9 mouse cellular contexts compared by ENCODE assay signal in genomic region chr7:145302488-145303285, GRCm38 (mm10). TPM values are rescaled to one million over a fixed set of nuclear protein-coding genes. Genes with fewer than 3 reads are reported as not detected.
DNase-seq lines count a peak whose midpoint lies in the region; ATAC-seq and TF ChIP-seq lines count a peak whose summit lies in the region.
"Had no signal": no experiment of that assay in that cellular context is flagged by ENCODE, and none has a peak within 500 bp of the region (broad histone marks: within the 10 kb centered on the region; RNA-seq: fewer than 3 reads in every experiment).

No protein-coding gene starts in this region.

- H3K4me2 ChIP-seq in hindbrain, embryonic 14.5 days (replicated peaks) = peak overlapping the region; percentile 47
- H3K4me2 ChIP-seq in liver, embryonic 11.5 days = peak overlapping the region; percentile 62
- H3K4me2 ChIP-seq in myocyte (ENCODE audit: low read depth) = peak overlapping the region; percentile 65

- H3ac ChIP-seq in myocyte (ENCODE audit: control insufficient read depth, insufficient read length) = no peak overlapping the region

- no peaks in the 10 kb centered on the region for H3K9me3 ChIP-seq in hindbrain, embryonic 14.5 days (ENCODE audit: control insufficient read depth, low read length)
- no peaks in the 10 kb centered on the region for H3K9me3 ChIP-seq in liver, embryonic 11.5 days (ENCODE audit: control insufficient read depth, low read length)

- no peak overlapping the region for H3K4me3 ChIP-seq in hindbrain, embryonic 14.5 days (replicated peaks; ENCODE audit: low read length)
- H3K4me3 ChIP-seq in liver, embryonic 11.5 days (ENCODE audit: low read depth, low read length) = peak overlapping the region; percentile 24
- H3K4me3 ChIP-seq in myocyte = no peak overlapping the region

- H3K36me3 ChIP-seq in hindbrain, embryonic 14.5 days (replicated peaks; ENCODE audit: control insufficient read depth, insufficient read depth) = no peaks in the 10 kb centered on the region
- no peaks in the 10 kb centered on the region for H3K36me3 ChIP-seq in liver, embryonic 11.5 days (ENCODE audit: control insufficient read depth, insufficient read depth, low read length)
- H3K36me3 ChIP-seq in myocyte (ENCODE audit: control insufficient read depth, insufficient read depth) = no peaks in the 10 kb centered on the region

- H3K79me2 ChIP-seq in myocyte (ENCODE audit: control insufficient read depth, insufficient read depth) = no peaks in the 10 kb centered on the region

- ATAC-seq in hindbrain, embryonic 14.5 days (ENCODE audit: low FRiP score) = peak; percentile 85
- ATAC-seq in liver, embryonic 11.5 days (replicated peaks; ENCODE audit: low FRiP score) = peak; percentile 95
- ATAC-seq in activated CD4-positive, CD25-positive, alpha-beta regulatory T cell, adult 4 months = no peak

- peak; percentile 55 for TF ChIP-seq POLR2A in myocyte (IDR thresholded peaks at IDR 0.05; ENCODE audit: insufficient read length, low read depth)

- DNase-seq in MN1 (ENCODE audit: low spot score) = peak; percentile 88
- peak; percentile 62 to 63 for DNase-seq in cerebellum, postnatal 14 days
- peak; percentile 38 to 64 for DNase-seq in gastrocnemius, adult 8-10 months (ENCODE audit: low spot score in 2 of 2)
- peak; percentile 58 for DNase-seq in hindbrain, embryonic 14.5 days (ENCODE audit: low spot score)
- DNase-seq in liver, embryonic 11.5 days (ENCODE audit: low spot score) = peak; percentile 75
- no peak for DNase-seq in B cell, adult 2 months

- 8% methylated on average over 20 of the region's 20 CpGs for WGBS in hindbrain, embryonic 14.5 days
- 8% methylated on average over 20 of the region's 20 CpGs for WGBS in liver, embryonic 11.5 days

- H3K9ac ChIP-seq in hindbrain, embryonic 14.5 days = no peak overlapping the region
- H3K9ac ChIP-seq in liver, embryonic 11.5 days (ENCODE audit: low read depth, low read length) = no peak overlapping the region

- H3K27ac ChIP-seq in hindbrain, embryonic 14.5 days = no peak overlapping the region
- no peak overlapping the region for H3K27ac ChIP-seq in liver, embryonic 11.5 days (ENCODE audit: low read depth, low read length)

- peaks cover 9% of the 10 kb centered on the region; the same call in 1 of the 2 replicates for H3K4me1 ChIP-seq in hindbrain, embryonic 14.5 days (replicated peaks; ENCODE audit: control insufficient read depth, insufficient read depth, low read length)
- H3K4me1 ChIP-seq in liver, embryonic 11.5 days (replicated peaks; ENCODE audit: control insufficient read depth, insufficient read depth, low read length) = peaks cover 2% of the 10 kb centered on the region

- H3K27me3 ChIP-seq in hindbrain, embryonic 14.5 days (ENCODE audit: control insufficient read depth, insufficient read depth, low read length) = no peaks in the 10 kb centered on the region
- H3K27me3 ChIP-seq in liver, embryonic 11.5 days (replicated peaks; ENCODE audit: control insufficient read depth, insufficient read depth, low read length) = no peaks in the 10 kb centered on the region
- H3K27me3 ChIP-seq in myocyte (ENCODE audit: control insufficient read depth, insufficient read depth, insufficient read length) = no peaks in the 10 kb centered on the region

TF ChIP-seq in myocyte, 11 proteins besides CTCF, POLR2A, EP300 and RAD21:
- TF ChIP-seq TCF12 (IDR thresholded peaks at IDR 0.05; ENCODE audit: insufficient read depth, poor library complexity, severe bottlenecking) (no peak), POLR2AphosphoS2 (IDR thresholded peaks at IDR 0.05; ENCODE audit: insufficient read length, low read depth) (peak; percentile 63), E2F4 (IDR thresholded peaks at IDR 0.05; ENCODE audit: insufficient read depth) (no peak), MYOG (IDR thresholded peaks at IDR 0.05; ENCODE audit: control insufficient read depth in 1 of 3, insufficient read depth in 1 of 3, insufficient read length in 2 of 3, low read depth in 2 of 3) (peak in 1 of 3 experiments; percentile 44), TCF3 (IDR thresholded peaks at IDR 0.05; ENCODE audit: insufficient read length, low read depth) (no peak), SRF (IDR thresholded peaks at IDR 0.05; ENCODE audit: control insufficient read depth, insufficient read length, low read depth) (no peak), USF1 (IDR thresholded peaks at IDR 0.05; ENCODE audit: low read depth) (no peak), MYOD1 (IDR thresholded peaks at IDR 0.05; ENCODE audit: control insufficient read depth in 1 of 3, insufficient read length in 2 of 3, low read depth in 2 of 3) (peak in 2 of 3 experiments; percentile 28 to 77), CEBPB (IDR thresholded peaks at IDR 0.05; ENCODE audit: insufficient read depth, poor library complexity, severe bottlenecking) (no peak), MAX (IDR thresholded peaks at IDR 0.05; ENCODE audit: low read depth) (no peak), REST (IDR thresholded peaks at IDR 0.05; ENCODE audit: insufficient read depth, insufficient read length) (no peak)

RNA-seq across cellular contexts. Expression of gene Mrgprf, which starts 2.1 kb away (rescaled TPM):
- 1 to 10 TPM in 3 of 4 experiments, under 1 TPM in 1; 0.94 to 1.5 (median 1.2) TPM for total RNA-seq in gastrocnemius, adult 8-10 months (2022)
- 2.3 and 3.1 TPM in 2 replicates for polyA plus RNA-seq in hindbrain, embryonic 14.5 days (2014; fragmentation: Nextera tagmentation; extraction: Ambion mirVana)
- 0.08 TPM in 1 of 2 replicates, not detected in the other for polyA plus RNA-seq in liver, embryonic 11.5 days (2014; fragmentation: Nextera tagmentation; extraction: Ambion mirVana)
- polyA plus RNA-seq in myocyte (2012; fragmentation: generic; extraction: Trizol) = 4.4 TPM
- not detected for polyA plus RNA-seq in activated CD4-positive, CD25-positive, alpha-beta regulatory T cell, adult 4 months (2017; shearing (Covaris generic))

RNA-seq across cellular contexts. Expression of gene Mrgprd, which starts 11.9 kb away (rescaled TPM):
- total RNA-seq in gastrocnemius, adult 8-10 months (2022) = not detected
- polyA plus RNA-seq in hindbrain, embryonic 14.5 days (2014; fragmentation: Nextera tagmentation; extraction: Ambion mirVana) = 0.18 TPM in 1 of 2 replicates, not detected in the other
- not detected in 2 replicates for polyA plus RNA-seq in liver, embryonic 11.5 days (2014; fragmentation: Nextera tagmentation; extraction: Ambion mirVana)
- polyA plus RNA-seq in myocyte (2012; fragmentation: generic; extraction: Trizol) = not detected
- not detected for polyA plus RNA-seq in activated CD4-positive, CD25-positive, alpha-beta regulatory T cell, adult 4 months (2017; shearing (Covaris generic))
- polyA plus RNA-seq: spleen, adult 2 months had no signal

RNA-seq across cellular contexts. Expression of gene Tpcn2, which starts 18.9 kb away (rescaled TPM):
- 1 to 10 TPM in 2 of 4 experiments, under 1 TPM in 2; 0.70 to 1.4 (median 0.90) TPM for total RNA-seq in gastrocnemius, adult 8-10 months (2022)
- 0.95 and 1.3 TPM in 2 replicates for polyA plus RNA-seq in hindbrain, embryonic 14.5 days (2014; fragmentation: Nextera tagmentation; extraction: Ambion mirVana)
- polyA plus RNA-seq in liver, embryonic 11.5 days (2014; fragmentation: Nextera tagmentation; extraction: Ambion mirVana) = 2.3 and 2.4 TPM in 2 replicates
- 4.4 TPM for polyA plus RNA-seq in myocyte (2012; fragmentation: generic; extraction: Trizol)
- polyA plus RNA-seq in activated CD4-positive, CD25-positive, alpha-beta regulatory T cell, adult 4 months (2017; shearing (Covaris generic)) = 1 to 10 TPM; 6.0 to 8.9 TPM

Comparison
In these comparisons a context has a peak if more than half of its experiments do, and no peak if none do; other contexts are left out.
1. DNase-seq: peak in MN1 (single experiment), cerebellum, postnatal 14 days (2 of 2), gastrocnemius, adult 8-10 months (2 of 2), hindbrain, embryonic 14.5 days (single experiment) and liver, embryonic 11.5 days (single experiment); none in B cell, adult 2 months (0 of 2).
2. Peak in every context shown above with its lines, with median percentiles within 50 percentile points of each other: H3K4me2 ChIP-seq.